Mouse (Mus musculus) liver, embryonic 14.5 days (tissue): Measurements from ENCODE around the gene Abhd16a.
"Not testable (repeated sequence)": the region's sequence is repeated elsewhere in the genome, so short reads cannot be mapped to it uniquely, and the experiment has no call there.

Experiments used
- CTCF ChIP-seq: IDR thresholded peaks from 2 replicates; pipeline ENCODE4 v1.5.1; 2016; ENCODE audit warnings: antibody characterized with exemption, low read depth, control low read depth
- EP300 ChIP-seq: IDR thresholded peaks from 2 replicates; pipeline ENCODE4 v1.6.1; 2016; ENCODE audit warnings: antibody characterized with exemption, low read depth

DNA sequence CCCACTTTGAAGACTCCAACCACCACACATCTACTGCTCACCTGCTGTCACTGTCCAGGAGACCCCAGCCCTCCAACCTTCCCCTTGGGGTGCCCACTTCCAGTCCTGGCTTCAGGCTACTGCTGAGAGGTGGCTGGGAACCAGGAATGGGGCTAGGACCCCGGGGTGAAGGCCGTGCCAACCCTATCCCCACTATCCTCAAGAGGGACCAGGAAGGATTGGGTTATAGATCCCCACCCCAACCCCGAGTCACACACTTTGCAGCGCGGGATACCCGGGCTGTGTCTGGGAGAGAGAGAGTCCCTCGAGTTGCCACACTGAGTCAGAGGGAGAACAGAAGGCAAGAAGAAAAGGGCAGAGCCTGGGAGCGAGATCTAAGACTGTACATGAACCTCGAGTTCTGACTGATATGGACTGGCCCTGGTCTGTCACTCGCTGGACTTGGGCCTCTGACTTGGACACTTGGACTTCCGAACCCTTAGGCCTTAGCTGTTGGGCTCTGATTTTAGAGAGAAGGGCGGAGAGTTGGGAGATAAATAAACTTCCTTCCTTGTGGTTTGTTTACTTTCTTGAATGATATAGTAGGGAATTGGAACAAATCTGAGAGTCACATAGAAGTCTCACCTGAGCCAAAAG lies 35.3 kb downstream of the Abhd16a start:
- not testable (repeated sequence) for TF ChIP-seq CTCF, EP300
